10 mouse cellular contexts compared by ENCODE assay signal in the genomic region with DNA sequence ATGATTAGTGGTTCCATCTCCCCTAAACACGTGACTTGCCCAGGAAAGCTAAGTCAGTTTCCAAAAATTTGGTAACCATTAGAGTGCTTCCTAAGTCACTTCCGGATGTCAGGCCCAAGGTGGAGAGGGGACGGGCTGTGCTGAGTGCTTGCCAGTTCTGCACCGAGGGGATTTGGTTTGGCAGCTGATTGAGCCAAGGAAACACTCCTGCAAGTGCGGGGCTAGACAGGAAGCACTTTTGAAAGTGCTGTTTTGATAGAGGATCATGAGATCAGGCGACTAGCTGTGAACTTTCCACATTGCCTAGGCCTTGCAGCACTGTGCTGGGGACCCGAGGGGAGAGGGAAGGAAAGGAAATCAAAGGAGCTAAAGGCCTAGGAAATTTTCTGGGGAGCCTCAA.
A peak's percentile ranks its signal among the peaks of the same experiment; 100 is the strongest.
DNase-seq lines count a peak whose midpoint lies in the region; ATAC-seq and TF ChIP-seq lines count a peak whose summit lies in the region.
"Had no signal": no experiment of that assay in that cellular context is flagged by ENCODE, and none has a peak within 500 bp of the region (broad histone marks: within the 10 kb centered on the region; RNA-seq: fewer than 3 reads in every experiment).

No protein-coding gene starts in this region.

- TF ChIP-seq CTCF in heart, postnatal 0 days (IDR thresholded peaks at IDR 0.05; ENCODE audit: low read depth), result no peak

- no peak for ATAC-seq in heart, postnatal 0 days (ENCODE audit: insufficient read depth, low read depth)
- ATAC-seq in frontal cortex, adult (ENCODE audit: low TSS enrichment), result no peak
- ATAC-seq in hindbrain, embryonic 16.5 days, result no peak

- H3K4me1 ChIP-seq in embryonic facial prominence, embryonic 10.5 days, result peaks cover 79% of the 10 kb centered on the region
- peaks cover 17% of the 10 kb centered on the region; the same call in 1 of the 2 replicates for H3K4me1 ChIP-seq in heart, postnatal 0 days (ENCODE audit: control insufficient read depth, insufficient read depth)
- no peaks in the 10 kb centered on the region for H3K4me1 ChIP-seq in hindbrain, embryonic 16.5 days (ENCODE audit: control insufficient read depth, insufficient read depth, low read depth, low read length)

- H3K36me3 ChIP-seq in embryonic facial prominence, embryonic 10.5 days (replicated peaks), result no peaks in the 10 kb centered on the region
- H3K36me3 ChIP-seq in heart, postnatal 0 days (replicated peaks; ENCODE audit: control insufficient read depth, insufficient read depth, low read length), result no peaks in the 10 kb centered on the region
- H3K36me3 ChIP-seq in hindbrain, embryonic 16.5 days (ENCODE audit: control insufficient read depth, insufficient read depth, low read length), result no peaks in the 10 kb centered on the region

- 0 out of 2 replicates have a peak, but pooled peaks have one; percentile 42 for TF ChIP-seq EP300 in heart, postnatal 0 days (IDR thresholded peaks at IDR 0.05; ENCODE audit: low read depth)

- peak; percentile 44 for DNase-seq in 416B (ENCODE audit: low read depth)
- peak; percentile 77 for DNase-seq in embryonic facial prominence, embryonic 10.5 days (ENCODE audit: low spot score)
- DNase-seq in heart, postnatal 0 days (ENCODE audit: low spot score), result no peak
- peak; percentile 75 for DNase-seq in kidney, postnatal 14 days
- no peak for DNase-seq in thymus, postnatal 4 days
- no peak for DNase-seq in c-Kit-positive CD71-positive TER-119-positive erythroid progenitor cells, embryonic 14.5 days (ENCODE audit: low spot score)
- DNase-seq: cerebellum, postnatal 36 days had no signal

- H3K27ac ChIP-seq in embryonic facial prominence, embryonic 10.5 days (replicated peaks), result peak overlapping the region; percentile 77
- H3K27ac ChIP-seq in heart, postnatal 0 days (ENCODE audit: low read depth), result no peak overlapping the region
- H3K27ac ChIP-seq in hindbrain, embryonic 16.5 days (ENCODE audit: low read depth, low read length), result no peak overlapping the region
- H3K27ac ChIP-seq: liver, embryonic 14.5 days had no signal

- no peak overlapping the region for H3K9ac ChIP-seq in heart, postnatal 0 days (replicated peaks; ENCODE audit: low read depth, low read length)
- H3K9ac ChIP-seq in hindbrain, embryonic 16.5 days (ENCODE audit: low read depth, low read length), result no peak overlapping the region
- H3K9ac ChIP-seq: liver, embryonic 14.5 days had no signal

- no peak overlapping the region for H3K4me2 ChIP-seq in heart, postnatal 0 days (ENCODE audit: low read depth, low read length)
- H3K4me2 ChIP-seq in hindbrain, embryonic 16.5 days (ENCODE audit: low read length), result no peak overlapping the region

- H3K4me3 ChIP-seq in embryonic facial prominence, embryonic 10.5 days, result no peak overlapping the region
- H3K4me3 ChIP-seq in heart, postnatal 0 days (ENCODE audit: low read depth, low read length), result no peak overlapping the region
- no peak overlapping the region for H3K4me3 ChIP-seq in hindbrain, embryonic 16.5 days (ENCODE audit: low read length)

- WGBS in embryonic facial prominence, embryonic 10.5 days, result 34% methylated on average over 7 of the region's 7 CpGs
- 32% methylated on average over 7 of the region's 7 CpGs for WGBS in heart, postnatal 0 days
- WGBS in hindbrain, embryonic 16.5 days, result 66% methylated on average over 7 of the region's 7 CpGs

- no peaks in the 10 kb centered on the region for H3K9me3 ChIP-seq in embryonic facial prominence, embryonic 10.5 days
- no peaks in the 10 kb centered on the region for H3K9me3 ChIP-seq in heart, postnatal 0 days (replicated peaks; ENCODE audit: control insufficient read depth, low read length)
- H3K9me3 ChIP-seq in hindbrain, embryonic 16.5 days (ENCODE audit: control insufficient read depth, low read length), result no peaks in the 10 kb centered on the region

- peaks cover 6% of the 10 kb centered on the region; the same call in 1 of the 2 replicates for H3K27me3 ChIP-seq in embryonic facial prominence, embryonic 10.5 days (replicated peaks; ENCODE audit: low read depth, poor library complexity, severe bottlenecking)
- H3K27me3 ChIP-seq in heart, postnatal 0 days (ENCODE audit: control insufficient read depth, insufficient read depth, low read length), result no peaks in the 10 kb centered on the region
- H3K27me3 ChIP-seq in hindbrain, embryonic 16.5 days (replicated peaks; ENCODE audit: control insufficient read depth, insufficient read depth, low read length), result no peaks in the 10 kb centered on the region

Comparison
In these comparisons a context has a peak if more than half of its experiments do, and no peak if none do; other contexts are left out.
1. DNase-seq: peak in 416B (single experiment), embryonic facial prominence, embryonic 10.5 days (single experiment) and kidney, postnatal 14 days (single experiment); none in heart, postnatal 0 days (single experiment), thymus, postnatal 4 days (single experiment) and c-Kit-positive CD71-positive TER-119-positive erythroid progenitor cells, embryonic 14.5 days (single experiment).